Mouse (Mus musculus): ENCODE data around the gene Lgals4. TPM values are rescaled to one million over a fixed set of nuclear protein-coding genes. Genes with fewer than 3 reads are reported as not detected.

Lgals4 gene
- 25.1 and 34.3 TPM in 2 replicates for total RNA-seq (2017)

GRCm38 (mm10) chr7:28833723-28834347 is at the start of gene Lgals4:
Gene Lgals4 (plus strand): TSS chr7:28833854.
- no peak for ATAC-seq (ENCODE audit: extremely low read depth, insufficient number of reproducible peaks, low FRiP score, poor library complexity, severe bottlenecking)

- ATAC-seq (ENCODE audit: extremely low read depth, insufficient number of reproducible peaks, low FRiP score, poor library complexity, severe bottlenecking) = no peak
Measured at GRCm38 (mm10) chr7:28785161-28785560, 48.5 kb upstream of the Lgals4 start.

- no peak for ATAC-seq (ENCODE audit: extremely low read depth, insufficient number of reproducible peaks, low FRiP score, poor library complexity, severe bottlenecking)
Measured at GRCm38 (mm10) chr7:28787884-28788283, 45.8 kb upstream of the Lgals4 start.

GRCm38 (mm10) chr7:28788307-28789195 is 45.1 kb upstream of the Lgals4 start, which contains the start of gene Rinl:
Gene Rinl (plus strand): TSS chr7:28788969.
- peak; percentile 82 for ATAC-seq (ENCODE audit: extremely low read depth, insufficient number of reproducible peaks, low FRiP score, poor library complexity, severe bottlenecking)

- ATAC-seq (ENCODE audit: extremely low read depth, insufficient number of reproducible peaks, low FRiP score, poor library complexity, severe bottlenecking) = no peak
Measured at GRCm38 (mm10) chr7:28789235-28789634, 44.4 kb upstream of the Lgals4 start.

GRCm38 (mm10) chr7:28790066-28790806 is 43.4 kb upstream of the Lgals4 start:
- no peak for ATAC-seq (ENCODE audit: extremely low read depth, insufficient number of reproducible peaks, low FRiP score, poor library complexity, severe bottlenecking)

- no peak for ATAC-seq (ENCODE audit: extremely low read depth, insufficient number of reproducible peaks, low FRiP score, poor library complexity, severe bottlenecking)
Measured at GRCm38 (mm10) chr7:28791706-28792105, 41.9 kb upstream of the Lgals4 start.

GRCm38 (mm10) chr7:28792391-28793185 is 41.1 kb upstream of the Lgals4 start:
- no peak for ATAC-seq (ENCODE audit: extremely low read depth, insufficient number of reproducible peaks, low FRiP score, poor library complexity, severe bottlenecking)

GRCm38 (mm10) chr7:28793834-28794233 is 39.8 kb upstream of the Lgals4 start:
- ATAC-seq (ENCODE audit: extremely low read depth, insufficient number of reproducible peaks, low FRiP score, poor library complexity, severe bottlenecking) = no peak

- ATAC-seq (ENCODE audit: extremely low read depth, insufficient number of reproducible peaks, low FRiP score, poor library complexity, severe bottlenecking) = no peak
Measured at GRCm38 (mm10) chr7:28794496-28794895, 39.2 kb upstream of the Lgals4 start.

GRCm38 (mm10) chr7:28795832-28796231 is 37.8 kb upstream of the Lgals4 start:
- 0 out of 2 replicates have a peak, but pooled peaks have one; percentile 4 for ATAC-seq (ENCODE audit: extremely low read depth, insufficient number of reproducible peaks, low FRiP score, poor library complexity, severe bottlenecking)

GRCm38 (mm10) chr7:28796562-28796975 is 37.1 kb upstream of the Lgals4 start:
- peak; percentile 86 for ATAC-seq (ENCODE audit: extremely low read depth, insufficient number of reproducible peaks, low FRiP score, poor library complexity, severe bottlenecking)

GRCm38 (mm10) chr7:28799994-28800393 is 33.7 kb upstream of the Lgals4 start:
- ATAC-seq (ENCODE audit: extremely low read depth, insufficient number of reproducible peaks, low FRiP score, poor library complexity, severe bottlenecking) = no peak

- ATAC-seq (ENCODE audit: extremely low read depth, insufficient number of reproducible peaks, low FRiP score, poor library complexity, severe bottlenecking) = no peak
Measured at GRCm38 (mm10) chr7:28801451-28801850, 32.2 kb upstream of the Lgals4 start.

GRCm38 (mm10) chr7:28801901-28802670 is 31.6 kb upstream of the Lgals4 start:
- ATAC-seq (ENCODE audit: extremely low read depth, insufficient number of reproducible peaks, low FRiP score, poor library complexity, severe bottlenecking) = no peak

GRCm38 (mm10) chr7:28802846-28803588 is 30.6 kb upstream of the Lgals4 start:
- no peak for ATAC-seq (ENCODE audit: extremely low read depth, insufficient number of reproducible peaks, low FRiP score, poor library complexity, severe bottlenecking)

GRCm38 (mm10) chr7:28803756-28804155 is 29.9 kb upstream of the Lgals4 start:
- no peak for ATAC-seq (ENCODE audit: extremely low read depth, insufficient number of reproducible peaks, low FRiP score, poor library complexity, severe bottlenecking)

All from neutrophil, adult 5-6 weeks (primary cell).